Mouse (Mus musculus): ENCODE data around the gene Faf1. TPM values are rescaled to one million over a fixed set of nuclear protein-coding genes. Genes with fewer than 3 reads are reported as not detected.
A peak's percentile ranks its signal among the peaks of the same experiment; 100 is the strongest.

Faf1 gene
- polyA plus RNA-seq, 1 experiment from 2014 or later, result 27.5 TPM

DNA sequence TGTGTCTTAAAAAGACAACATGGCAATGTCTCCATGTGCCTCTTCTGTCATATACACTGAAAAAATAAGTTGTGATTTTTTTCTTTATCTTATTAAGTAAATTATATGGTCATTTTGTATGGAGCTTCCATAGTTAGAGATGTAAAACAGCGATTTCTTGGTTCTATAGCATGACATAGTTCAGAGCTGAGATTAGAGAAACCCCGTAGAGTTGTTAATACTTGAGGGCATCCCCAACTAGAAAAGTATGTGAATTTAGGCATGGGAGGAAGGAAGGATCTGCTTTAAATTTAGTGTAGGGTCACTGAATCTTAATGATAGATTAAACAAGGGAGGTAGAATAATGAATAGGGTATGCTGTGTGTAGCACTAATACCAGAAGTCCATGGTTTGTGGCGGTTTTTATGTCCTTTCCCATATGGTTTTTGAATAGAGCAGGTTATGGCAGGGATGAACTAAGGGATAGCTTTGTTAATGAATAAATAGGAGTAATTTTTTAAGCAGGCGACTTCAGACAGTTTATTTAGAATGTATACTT is 106.3 kb downstream of the Faf1 start:
- no peak for ATAC-seq (ENCODE audit: insufficient number of reproducible peaks, insufficient read depth, low FRiP score, low read depth)
- H3K4me3 ChIP-seq (ENCODE audit: control insufficient read depth in 1 of 2, insufficient read depth in 1 of 2, low read depth in 1 of 2, low read length in 2 of 2), result no peak overlapping the region
- WGBS, result 94% methylated on average over 4 of the region's 4 CpGs

GRCm38 (mm10) chr4:109789347-109790001 is 113.1 kb downstream of the Faf1 start:
- Histone ChIP-seq H3K9me3 (ENCODE audit: control insufficient read depth, low read length) (no peaks in the 10 kb centered on the region), H3K27ac (replicated peaks in 1 of 2; ENCODE audit: control insufficient read depth in 1 of 2, insufficient read depth in 1 of 2, low read depth in 2 of 2, low read length in 2 of 2) (no peak overlapping the region), H3K4me1 (ENCODE audit: control insufficient read depth in 2 of 2, insufficient read depth in 2 of 2, low read length in 2 of 2) (no peaks in the 10 kb centered on the region), H3K4me3 (ENCODE audit: control insufficient read depth in 1 of 2, insufficient read depth in 1 of 2, low read depth in 1 of 2, low read length in 2 of 2) (no peak overlapping the region), H3K9ac (ENCODE audit: low read length) (no peak overlapping the region), H3K27me3 (ENCODE audit: control insufficient read depth, insufficient read depth, low read length) (no peaks in the 10 kb centered on the region), H3K4me2 (ENCODE audit: low read length) (no peak overlapping the region), H3K36me3 (ENCODE audit: control insufficient read depth, insufficient read depth, low read length) (no peaks in the 10 kb centered on the region)
- no peak for ATAC-seq (ENCODE audit: insufficient number of reproducible peaks, insufficient read depth, low FRiP score, low read depth)
- WGBS, result 67% methylated on average over 4 of the region's 4 CpGs

More for the DNA sequence above, 106.3 kb downstream of the Faf1 start:
- Histone ChIP-seq H3K27ac (replicated peaks in 1 of 2; ENCODE audit: control insufficient read depth in 1 of 2, insufficient read depth in 1 of 2, low read depth in 2 of 2, low read length in 2 of 2) (no peak overlapping the region), H3K4me2 (ENCODE audit: low read length) (no peak overlapping the region), H3K9me3 (ENCODE audit: control insufficient read depth, low read length) (no peaks in the 10 kb centered on the region), H3K36me3 (ENCODE audit: control insufficient read depth, insufficient read depth, low read length) (no peaks in the 10 kb centered on the region), H3K27me3 (ENCODE audit: control insufficient read depth, insufficient read depth, low read length) (no peaks in the 10 kb centered on the region), H3K4me1 (ENCODE audit: control insufficient read depth in 2 of 2, insufficient read depth in 2 of 2, low read length in 2 of 2) (no peaks in the 10 kb centered on the region), H3K9ac (ENCODE audit: low read length) (no peak overlapping the region)

GRCm38 (mm10) chr4:109792331-109792730 is 115.9 kb downstream of the Faf1 start:
- 84% methylated on average over 2 of the region's 2 CpGs for WGBS
- no peaks in the 10 kb centered on the region for H3K27me3 ChIP-seq (ENCODE audit: control insufficient read depth, insufficient read depth, low read length)

DNA sequence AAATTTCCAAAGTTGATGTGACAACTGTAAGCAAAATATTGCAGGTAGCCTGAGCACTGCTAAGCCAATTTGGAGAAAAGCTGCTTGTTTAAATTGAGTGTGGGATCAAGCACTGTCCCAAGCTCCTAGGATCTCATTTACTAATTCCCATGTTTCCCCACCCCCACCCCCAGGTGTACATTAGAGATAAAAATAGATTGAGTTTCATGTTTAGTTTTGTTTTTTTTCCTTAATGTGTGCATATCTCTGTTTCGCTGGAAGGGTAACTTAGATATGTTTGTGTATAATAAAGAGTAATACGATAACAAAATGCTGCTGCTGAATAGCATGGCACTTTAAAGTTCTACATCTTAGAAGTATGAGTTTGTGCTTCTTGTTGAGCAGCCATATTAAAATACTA is 116.7 kb downstream of the Faf1 start:
- Histone ChIP-seq H3K27me3 (ENCODE audit: control insufficient read depth, insufficient read depth, low read length) (no peaks in the 10 kb centered on the region), H3K4me3 (ENCODE audit: control insufficient read depth in 1 of 2, insufficient read depth in 1 of 2, low read depth in 1 of 2, low read length in 2 of 2) (no peak overlapping the region), H3K4me2 (ENCODE audit: low read length) (no peak overlapping the region), H3K4me1 (ENCODE audit: control insufficient read depth in 2 of 2, insufficient read depth in 2 of 2, low read length in 2 of 2) (no peaks in the 10 kb centered on the region), H3K36me3 (ENCODE audit: control insufficient read depth, insufficient read depth, low read length) (no peaks in the 10 kb centered on the region), H3K27ac (replicated peaks in 1 of 2; ENCODE audit: control insufficient read depth in 1 of 2, insufficient read depth in 1 of 2, low read depth in 2 of 2, low read length in 2 of 2) (no peak overlapping the region), H3K9ac (ENCODE audit: low read length) (no peak overlapping the region), H3K9me3 (ENCODE audit: control insufficient read depth, low read length) (no peaks in the 10 kb centered on the region)
- no peak for ATAC-seq (ENCODE audit: insufficient number of reproducible peaks, insufficient read depth, low FRiP score, low read depth)
- 84% methylated on average over 2 of the region's 2 CpGs for WGBS

More at GRCm38 (mm10) chr4:109792331-109792730, 115.9 kb downstream of the Faf1 start:
- no peaks in the 10 kb centered on the region for H3K9me3 ChIP-seq (ENCODE audit: control insufficient read depth, low read length)
- no peaks in the 10 kb centered on the region for H3K36me3 ChIP-seq (ENCODE audit: control insufficient read depth, insufficient read depth, low read length)
- H3K4me1 ChIP-seq (ENCODE audit: control insufficient read depth in 2 of 2, insufficient read depth in 2 of 2, low read length in 2 of 2), result no peaks in the 10 kb centered on the region
- no peak overlapping the region for H3K9ac ChIP-seq (ENCODE audit: low read length)
- H3K4me3 ChIP-seq (ENCODE audit: control insufficient read depth in 1 of 2, insufficient read depth in 1 of 2, low read depth in 1 of 2, low read length in 2 of 2), result no peak overlapping the region
- H3K27ac ChIP-seq (replicated peaks in 1 of 2; ENCODE audit: control insufficient read depth in 1 of 2, insufficient read depth in 1 of 2, low read depth in 2 of 2, low read length in 2 of 2), result no peak overlapping the region
- no peak for ATAC-seq (ENCODE audit: insufficient number of reproducible peaks, insufficient read depth, low FRiP score, low read depth)
- no peak overlapping the region for H3K4me2 ChIP-seq (ENCODE audit: low read length)

GRCm38 (mm10) chr4:109797511-109798182 is 121.3 kb downstream of the Faf1 start:
- H3K4me1 ChIP-seq (ENCODE audit: control insufficient read depth in 2 of 2, insufficient read depth in 2 of 2, low read length in 2 of 2), result no peaks in the 10 kb centered on the region
- no peak overlapping the region for H3K4me3 ChIP-seq (ENCODE audit: control insufficient read depth in 1 of 2, insufficient read depth in 1 of 2, low read depth in 1 of 2, low read length in 2 of 2)
- no peaks in the 10 kb centered on the region for H3K36me3 ChIP-seq (ENCODE audit: control insufficient read depth, insufficient read depth, low read length)
- 85% methylated on average over 10 of the region's 10 CpGs for WGBS
- ATAC-seq (ENCODE audit: insufficient number of reproducible peaks, insufficient read depth, low FRiP score, low read depth), result no peak
- H3K4me2 ChIP-seq (ENCODE audit: low read length), result no peak overlapping the region
- H3K27ac ChIP-seq (replicated peaks in 1 of 2; ENCODE audit: control insufficient read depth in 1 of 2, insufficient read depth in 1 of 2, low read depth in 2 of 2, low read length in 2 of 2), result no peak overlapping the region
- no peak overlapping the region for H3K9ac ChIP-seq (ENCODE audit: low read length)
- H3K9me3 ChIP-seq (ENCODE audit: control insufficient read depth, low read length), result no peaks in the 10 kb centered on the region
- H3K27me3 ChIP-seq (ENCODE audit: control insufficient read depth, insufficient read depth, low read length), result no peaks in the 10 kb centered on the region

DNA sequence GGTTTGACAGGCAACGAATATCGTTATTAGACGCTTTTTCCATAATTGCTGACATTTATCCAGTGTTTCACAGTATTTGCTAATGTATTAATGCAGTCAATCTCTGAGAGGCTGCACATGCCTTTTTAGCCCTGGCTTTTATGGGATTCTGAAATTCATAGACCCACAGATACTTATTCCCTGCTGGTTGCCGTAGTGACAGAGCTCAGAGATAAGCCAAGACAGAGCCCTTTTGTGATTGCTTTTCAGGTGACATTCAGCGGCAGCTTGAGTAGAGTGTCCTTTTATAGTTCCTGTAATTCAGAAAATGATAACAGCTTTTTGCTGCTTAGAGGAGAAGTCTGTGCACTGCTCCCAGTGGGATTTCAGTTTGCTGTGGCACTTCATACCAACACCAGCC is 130.0 kb downstream of the Faf1 start:
- H3K4me3 ChIP-seq (ENCODE audit: control insufficient read depth in 1 of 2, insufficient read depth in 1 of 2, low read depth in 1 of 2, low read length in 2 of 2), result no peak overlapping the region
- H3K36me3 ChIP-seq (ENCODE audit: control insufficient read depth, insufficient read depth, low read length), result no peaks in the 10 kb centered on the region
- H3K4me2 ChIP-seq (ENCODE audit: low read length), result no peak overlapping the region
- H3K27me3 ChIP-seq (ENCODE audit: control insufficient read depth, insufficient read depth, low read length), result no peaks in the 10 kb centered on the region
- ATAC-seq (ENCODE audit: insufficient number of reproducible peaks, insufficient read depth, low FRiP score, low read depth), result no peak
- no peak overlapping the region for H3K9ac ChIP-seq (ENCODE audit: low read length)
- H3K27ac ChIP-seq (replicated peaks in 1 of 2; ENCODE audit: control insufficient read depth in 1 of 2, insufficient read depth in 1 of 2, low read depth in 2 of 2, low read length in 2 of 2), result 0 out of 4 replicates have a peak overlapping the region, but pooled peaks of 1 of the 2 experiments have one; percentile 28
- peaks cover 0 to 12% of the 10 kb centered on the region in 2 experiments; a peak in 3 of 4 replicates for H3K4me1 ChIP-seq (ENCODE audit: control insufficient read depth in 2 of 2, insufficient read depth in 2 of 2, low read length in 2 of 2)
- 52% methylated on average over 5 of the region's 5 CpGs for WGBS
- no peaks in the 10 kb centered on the region for H3K9me3 ChIP-seq (ENCODE audit: control insufficient read depth, low read length)

- Histone ChIP-seq H3K4me2 (ENCODE audit: low read length) (no peak overlapping the region), H3K27me3 (ENCODE audit: control insufficient read depth, insufficient read depth, low read length) (no peaks in the 10 kb centered on the region), H3K4me1 (ENCODE audit: control insufficient read depth in 2 of 2, insufficient read depth in 2 of 2, low read length in 2 of 2) (no peaks in the 10 kb centered on the region), H3K36me3 (ENCODE audit: control insufficient read depth, insufficient read depth, low read length) (no peaks in the 10 kb centered on the region), H3K27ac (replicated peaks in 1 of 2; ENCODE audit: control insufficient read depth in 1 of 2, insufficient read depth in 1 of 2, low read depth in 2 of 2, low read length in 2 of 2) (no peak overlapping the region), H3K4me3 (ENCODE audit: control insufficient read depth in 1 of 2, insufficient read depth in 1 of 2, low read depth in 1 of 2, low read length in 2 of 2) (no peak overlapping the region), H3K9me3 (ENCODE audit: control insufficient read depth, low read length) (no peaks in the 10 kb centered on the region), H3K9ac (ENCODE audit: low read length) (no peak overlapping the region)
- 95% methylated on average over 1 of the region's 1 CpGs for WGBS
- ATAC-seq (ENCODE audit: insufficient number of reproducible peaks, insufficient read depth, low FRiP score, low read depth), result no peak
These were observed 138.8 kb downstream of the Faf1 start for GRCm38 (mm10) chr4:109815161-109815560.

Measured in heart, embryonic 14.5 days (tissue).